Mouse (Mus musculus) testis, postnatal 10 days (tissue): ENCODE data around the gene Ankrd24.

Source experiments
- DNase-seq: peaks from one replicate; pipeline ENCODE4 v3.0.0; 2021; ENCODE audit warnings: low spot score

Ankrd24 gene

GRCm38 (mm10) chr10:81605974-81606751 is 22.2 kb upstream of the Ankrd24 start, which contains the start of gene BC025920:
BC025920 (plus strand) TSS chr10:81606270.
- DNase-seq: peak; percentile 95

- DNase-seq: no peak
Observed at GRCm38 (mm10) chr10:81608308-81608707, 20.0 kb upstream of the Ankrd24 start.

- no peak for DNase-seq
Observed at GRCm38 (mm10) chr10:81612779-81613178, 15.6 kb upstream of the Ankrd24 start.

- no peak for DNase-seq
Observed at GRCm38 (mm10) chr10:81615486-81615885, 12.9 kb upstream of the Ankrd24 start.

- no peak for DNase-seq
Observed at GRCm38 (mm10) chr10:81619976-81620375, 8.4 kb upstream of the Ankrd24 start.

GRCm38 (mm10) chr10:81620786-81621185 is 7.6 kb upstream of the Ankrd24 start:
- no peak for DNase-seq

GRCm38 (mm10) chr10:81623441-81623840 is 4.9 kb upstream of the Ankrd24 start:
- DNase-seq: no peak

- peak; percentile 66 for DNase-seq
Observed at GRCm38 (mm10) chr10:81626101-81626993, 2.0 kb upstream of the Ankrd24 start.

GRCm38 (mm10) chr10:81626994-81627835 is 1.1 kb upstream of the Ankrd24 start, which contains the start of gene Sirt6:
Sirt6 (minus strand) TSS chr10:81627797.
- peak; percentile 90 for DNase-seq

GRCm38 (mm10) chr10:81627836-81628220 is 512 bp upstream of the Ankrd24 start:
- DNase-seq: peak; percentile 77

- DNase-seq: peak; percentile 94
Observed at GRCm38 (mm10) chr10:81633253-81634099, 5.1 kb downstream of the Ankrd24 start.

- DNase-seq: no peak
Observed at GRCm38 (mm10) chr10:81636338-81636737, 8.0 kb downstream of the Ankrd24 start.

- DNase-seq: no peak
Observed at GRCm38 (mm10) chr10:81638101-81638500, 9.8 kb downstream of the Ankrd24 start.

- DNase-seq: peak; percentile 51
Observed at GRCm38 (mm10) chr10:81640825-81641224, 12.5 kb downstream of the Ankrd24 start.

GRCm38 (mm10) chr10:81641566-81641965 is 13.2 kb downstream of the Ankrd24 start:
- peak; percentile 31 for DNase-seq

- DNase-seq: peak; percentile 64
Observed at GRCm38 (mm10) chr10:81641978-81642647, 13.8 kb downstream of the Ankrd24 start.

GRCm38 (mm10) chr10:81642648-81643448 is 14.5 kb downstream of the Ankrd24 start:
- DNase-seq: no peak

- peak; percentile 96 for DNase-seq
Observed at GRCm38 (mm10) chr10:81643449-81644055, 15.2 kb downstream of the Ankrd24 start.

- DNase-seq: no peak
Observed at GRCm38 (mm10) chr10:81644162-81644561, 15.8 kb downstream of the Ankrd24 start.
